ENCODE assay signal across 28 mouse cellular contexts in genomic region chr15:81966062-81966829, GRCm38 (mm10). TPM values are rescaled to one million over a fixed set of nuclear protein-coding genes. Genes with fewer than 3 reads are reported as not detected.
"Had no signal": no experiment of that assay in that cellular context is flagged by ENCODE, and none has a peak within 500 bp of the region (broad histone marks: within the 10 kb centered on the region; RNA-seq: fewer than 3 reads in every experiment).

No protein-coding gene starts in this region.

- H3K9me3 ChIP-seq: intestine, embryonic 15.5 days; megakaryocyte, embryonic 14.5 days; midbrain, embryonic 12.5 days; neural tube, embryonic 12.5 days; neural tube, embryonic 15.5 days; stomach, embryonic 15.5 days had no signal

- ATAC-seq: intestine, embryonic 15.5 days; midbrain, embryonic 16.5 days had no signal

- H3K4me1 ChIP-seq: intestine, embryonic 15.5 days; midbrain, embryonic 12.5 days; neural tube, embryonic 12.5 days; stomach, embryonic 15.5 days had no signal

- DNase-seq: kidney, adult 18-20 months; kidney, adult 9 months; kidney, postnatal 14 days; kidney, postnatal 4 days; layer of hippocampus, adult 9-11 months; lung, postnatal 14 days; right cerebral cortex, adult 18-20 months; right cerebral cortex, postnatal 14 days; right cerebral cortex, postnatal 4 days; thymus, postnatal 25 days had no signal

- H3K9ac ChIP-seq: intestine, embryonic 15.5 days; liver, embryonic 14.5 days; midbrain, embryonic 12.5 days; neural tube, embryonic 12.5 days; neural tube, embryonic 15.5 days; stomach, embryonic 15.5 days had no signal

- H3K4me3 ChIP-seq: intestine, embryonic 15.5 days; layer of hippocampus, adult 2 months; midbrain, embryonic 12.5 days; neural tube, embryonic 12.5 days; neural tube, embryonic 15.5 days; stomach, embryonic 15.5 days had no signal

- H3K27me3 ChIP-seq: intestine, embryonic 15.5 days; midbrain, embryonic 12.5 days; neural tube, embryonic 12.5 days; neural tube, embryonic 15.5 days; stomach, embryonic 15.5 days had no signal

- H3K4me2 ChIP-seq: intestine, embryonic 15.5 days; liver, embryonic 11.5 days; midbrain, embryonic 12.5 days; neural tube, embryonic 12.5 days; neural tube, embryonic 15.5 days; stomach, embryonic 15.5 days had no signal

- H3K36me3 ChIP-seq: intestine, embryonic 15.5 days; midbrain, embryonic 12.5 days; neural tube, embryonic 12.5 days; neural tube, embryonic 15.5 days; stomach, embryonic 15.5 days had no signal

- H3K27ac ChIP-seq: intestine, embryonic 15.5 days; layer of hippocampus, adult 2 months; liver, embryonic 14.5 days; midbrain, embryonic 12.5 days; neural tube, embryonic 12.5 days; neural tube, embryonic 15.5 days; stomach, embryonic 15.5 days had no signal

RNA-seq across cellular contexts. Expression of gene 1700029P11Rik, which starts 14.1 kb away (rescaled TPM):
- total RNA-seq: layer of hippocampus, adult 2 months; layer of hippocampus, postnatal 25 days; left cerebral cortex, adult 18-20 months; left cerebral cortex, postnatal 10 days; left cerebral cortex, postnatal 36 days had no signal
- polyA plus RNA-seq: intestine, embryonic 15.5 days; kidney, embryonic 16.5 days; limb, embryonic 11.5 days; limb, embryonic 14.5 days; liver, embryonic 11.5 days; liver, embryonic 14.5 days; midbrain, embryonic 12.5 days; midbrain, embryonic 16.5 days; neural tube, embryonic 12.5 days; neural tube, embryonic 15.5 days; stomach, embryonic 15.5 days; thymus, postnatal 0 days had no signal
